Mouse (Mus musculus) heart, adult 11 months (tissue): ENCODE measurements around the gene Kirrel2.

Source experiments
- DNase-seq: peaks from one replicate; pipeline ENCODE4 v3.0.0; 2022

Kirrel2 gene

DNA sequence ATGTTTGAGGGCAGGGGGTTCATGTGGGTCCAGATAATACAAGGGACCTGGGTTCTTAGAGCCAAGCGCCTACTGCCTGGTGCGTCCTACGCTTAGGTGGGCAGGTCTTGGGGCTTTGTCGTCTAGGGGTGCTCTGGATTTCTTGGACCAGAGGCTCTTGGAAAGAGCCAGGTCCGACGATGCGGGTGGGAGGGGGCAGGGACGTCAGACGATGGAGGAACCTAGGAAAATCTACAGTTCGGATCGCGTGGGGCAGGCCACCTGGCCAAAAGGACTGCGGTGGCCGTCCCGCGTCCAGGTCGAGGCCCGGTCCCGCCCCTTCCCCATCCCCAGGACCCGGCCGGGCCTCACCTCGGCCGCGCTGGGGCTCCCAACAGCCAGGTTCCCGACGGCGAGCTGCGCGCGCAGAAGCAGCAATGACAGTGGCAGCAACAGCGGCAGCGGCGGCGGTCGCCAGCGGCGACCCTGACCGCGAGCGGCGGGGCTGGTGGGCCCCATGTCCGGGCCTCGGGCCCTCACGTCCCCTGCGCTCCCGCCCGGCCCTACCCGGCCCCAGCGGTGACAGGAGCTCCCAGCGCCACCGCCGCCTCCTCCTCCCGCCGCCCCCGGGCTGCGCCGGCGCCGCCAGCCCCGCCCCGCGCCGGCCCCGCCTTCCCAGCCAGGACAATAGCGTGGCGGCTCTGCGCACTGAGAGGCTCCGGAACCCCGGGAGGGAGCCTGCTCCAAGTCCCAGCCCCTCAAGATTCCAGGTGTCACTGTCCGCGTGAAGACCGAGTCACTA lies 12.3 kb downstream of the Kirrel2 start, which contains the start of gene Aplp1:
Aplp1 (minus strand) TSS at position 565 of the 781 bp plus-strand sequence.
- DNase-seq = peak; percentile 96

DNA sequence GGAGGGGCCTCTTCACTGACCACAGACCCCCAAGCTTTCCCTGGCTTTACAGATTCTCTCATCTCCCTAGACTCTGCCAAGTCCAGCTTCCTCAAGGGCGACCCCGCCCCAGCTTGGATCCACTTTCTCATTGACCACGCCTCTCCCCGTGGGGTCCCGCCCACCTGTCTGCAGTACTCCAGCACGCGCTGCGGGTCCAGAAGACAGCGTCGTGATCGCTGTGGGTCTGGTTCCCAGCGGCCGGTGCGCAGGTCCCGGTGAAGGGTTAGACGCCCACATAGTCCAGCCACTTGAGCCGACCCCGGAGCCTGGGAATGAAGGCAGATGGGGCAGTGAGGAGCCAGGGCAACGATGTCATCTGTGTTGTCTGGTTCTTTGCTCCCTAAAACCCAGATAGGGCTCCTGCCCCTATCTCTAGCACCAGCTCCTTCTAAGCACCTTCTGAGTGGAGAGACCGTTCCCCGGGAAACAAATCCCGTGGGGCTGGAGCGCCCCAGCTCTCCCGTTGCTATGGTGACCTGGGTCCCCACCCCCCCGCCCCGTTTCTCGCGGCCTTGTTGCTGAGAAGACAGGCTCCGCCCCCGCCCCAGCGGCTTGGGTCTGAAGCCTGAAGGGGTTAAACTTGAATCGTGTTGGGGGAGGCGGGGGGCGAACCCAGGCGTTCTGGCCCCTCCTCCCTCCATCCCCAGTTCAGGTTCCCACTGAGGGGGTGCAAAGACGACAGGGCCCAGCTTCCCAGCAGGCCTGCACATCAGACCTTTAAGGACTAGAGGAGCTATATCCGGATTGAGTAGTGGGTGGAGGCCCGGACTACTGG lies 13.1 kb downstream of the Kirrel2 start:
- peak; percentile 88 for DNase-seq

DNA sequence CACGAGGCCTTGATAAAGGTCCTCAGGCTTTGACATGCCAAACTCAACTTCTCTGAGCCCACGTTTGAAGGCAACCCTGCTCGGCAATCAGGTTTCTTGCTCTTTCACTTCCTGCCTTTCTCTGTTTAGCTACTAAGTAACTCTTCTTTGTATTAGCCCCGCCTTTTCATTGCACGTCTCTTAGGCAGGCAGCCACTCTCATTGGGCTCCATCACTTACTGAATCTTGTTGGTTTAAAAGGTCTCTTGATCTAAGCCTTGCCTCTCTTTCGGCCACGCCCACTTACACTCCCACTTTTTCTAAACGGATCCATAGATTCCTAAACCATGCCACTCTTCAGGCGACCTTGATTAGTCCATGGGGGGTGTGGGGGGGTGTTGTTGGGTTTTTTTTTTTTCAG lies 13.8 kb downstream of the Kirrel2 start:
- DNase-seq = no peak

DNA sequence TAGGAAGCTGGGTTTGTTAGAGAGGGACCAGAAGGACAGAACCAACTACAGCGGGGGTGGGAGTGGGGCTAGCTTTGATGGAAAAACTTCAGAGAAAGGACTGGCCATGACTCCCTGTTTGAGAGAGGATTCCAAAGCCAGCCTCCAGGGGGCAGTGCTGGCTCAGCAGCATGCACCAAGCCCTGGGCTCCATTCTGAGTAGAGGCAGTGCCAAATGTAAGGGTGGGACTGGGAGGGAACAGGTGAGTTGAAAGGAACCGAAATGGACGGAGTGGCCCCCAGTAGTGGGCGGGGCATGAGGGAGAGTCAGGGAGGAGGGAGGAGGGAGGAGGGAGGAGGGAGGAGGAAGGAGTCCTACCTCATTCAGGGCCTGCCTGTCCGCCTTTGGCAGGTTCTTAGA lies 16.8 kb downstream of the Kirrel2 start:
- DNase-seq = no peak

DNA sequence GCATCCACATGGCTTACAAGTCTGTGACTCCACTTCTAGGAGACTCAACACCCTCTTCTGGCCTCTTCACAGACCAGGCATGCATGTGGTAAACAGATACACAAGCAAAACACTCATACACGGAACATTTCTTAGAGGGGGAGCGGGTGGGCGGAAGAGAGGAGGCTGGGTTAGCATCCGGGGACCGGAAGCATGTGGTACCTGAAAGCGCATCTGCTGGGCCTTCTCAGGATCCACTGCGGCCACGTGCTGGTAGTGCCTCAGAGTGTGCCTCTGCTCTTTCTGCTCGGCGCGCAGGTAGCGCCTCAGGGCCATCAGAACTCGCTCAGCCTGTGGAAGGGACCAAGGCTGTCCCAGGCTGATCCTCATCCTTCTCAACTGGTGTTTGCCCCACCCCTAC lies 17.8 kb downstream of the Kirrel2 start:
- DNase-seq = no peak

DNA sequence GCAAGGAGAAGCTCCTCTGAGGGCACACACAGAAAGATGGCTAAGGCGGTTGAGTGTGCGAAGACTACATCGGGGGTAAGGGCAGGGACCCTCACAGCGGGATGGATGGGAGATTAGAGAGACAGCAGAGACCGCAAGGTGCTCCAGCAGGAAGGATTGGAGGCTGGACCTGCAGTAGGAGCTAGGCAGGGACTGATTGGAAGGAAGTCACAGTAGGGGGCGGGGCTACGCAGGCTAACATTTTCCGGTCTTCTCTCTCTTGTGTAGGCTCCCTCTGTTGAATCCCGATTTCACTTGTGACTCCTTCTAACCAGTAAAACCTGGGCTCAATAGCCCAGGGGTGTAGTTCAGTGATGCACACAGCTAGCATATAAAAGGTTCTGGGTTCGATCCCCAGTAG lies 20.6 kb downstream of the Kirrel2 start:
- DNase-seq = no peak

DNA sequence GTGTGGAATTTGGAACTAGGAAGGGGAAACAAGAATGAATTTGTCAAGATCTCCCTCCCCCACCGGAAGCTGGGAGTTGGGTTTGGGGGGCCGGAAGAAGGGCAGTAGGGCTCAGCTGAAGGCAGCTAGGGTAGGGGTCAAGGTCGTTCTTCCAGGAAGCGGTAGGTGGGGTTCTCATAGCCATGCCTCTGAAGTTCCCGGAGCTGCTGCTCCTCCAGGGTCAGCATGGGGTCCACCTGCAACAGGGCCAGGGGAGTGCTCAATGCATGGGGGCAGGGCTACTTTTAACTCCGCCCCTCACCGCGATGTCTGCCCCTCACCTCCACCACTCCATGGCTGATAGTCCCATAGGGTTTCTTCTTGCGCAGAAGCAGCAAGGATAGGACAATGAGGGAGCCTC lies 22.3 kb downstream of the Kirrel2 start:
- no peak for DNase-seq

DNA sequence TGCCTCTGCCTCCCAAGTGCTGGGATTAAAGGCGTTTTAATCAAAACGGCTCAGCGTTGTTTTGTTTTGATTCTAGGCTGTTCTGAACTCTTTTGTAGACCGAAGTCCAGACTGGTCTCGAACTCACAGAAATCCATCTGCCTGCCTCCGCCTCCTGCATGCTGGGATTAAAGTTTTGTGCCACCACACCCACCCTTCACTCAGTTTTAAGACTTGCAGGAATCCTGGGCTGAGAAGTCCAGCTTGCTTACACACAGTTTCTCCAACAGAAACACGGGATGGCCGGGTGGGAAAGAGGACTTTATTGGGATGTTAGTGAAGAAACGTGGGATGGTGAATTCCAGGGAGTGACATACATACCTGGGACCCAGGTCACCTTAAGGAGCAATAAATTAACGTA lies 22.8 kb downstream of the Kirrel2 start:
- no peak for DNase-seq

DNA sequence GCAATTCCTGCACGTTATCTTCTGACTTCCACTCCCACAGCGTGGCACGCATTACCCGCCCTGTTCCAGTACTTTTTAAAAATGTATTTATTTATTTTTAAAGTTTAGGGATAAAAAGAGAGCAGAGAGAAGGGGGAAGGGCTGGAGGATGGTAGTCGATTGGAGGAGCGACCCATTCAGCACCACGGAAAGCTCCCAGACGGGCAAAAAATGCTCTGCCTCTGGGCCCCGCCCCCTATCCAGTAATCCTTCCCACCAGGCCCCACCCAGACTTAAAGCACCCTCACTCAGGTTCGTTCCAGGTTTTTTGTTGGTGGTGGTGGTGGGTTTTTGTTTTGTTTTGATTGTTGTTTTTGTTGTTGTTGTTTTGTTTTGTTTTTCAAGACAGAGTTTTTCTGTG lies 23.3 kb downstream of the Kirrel2 start:
- no peak for DNase-seq

DNA sequence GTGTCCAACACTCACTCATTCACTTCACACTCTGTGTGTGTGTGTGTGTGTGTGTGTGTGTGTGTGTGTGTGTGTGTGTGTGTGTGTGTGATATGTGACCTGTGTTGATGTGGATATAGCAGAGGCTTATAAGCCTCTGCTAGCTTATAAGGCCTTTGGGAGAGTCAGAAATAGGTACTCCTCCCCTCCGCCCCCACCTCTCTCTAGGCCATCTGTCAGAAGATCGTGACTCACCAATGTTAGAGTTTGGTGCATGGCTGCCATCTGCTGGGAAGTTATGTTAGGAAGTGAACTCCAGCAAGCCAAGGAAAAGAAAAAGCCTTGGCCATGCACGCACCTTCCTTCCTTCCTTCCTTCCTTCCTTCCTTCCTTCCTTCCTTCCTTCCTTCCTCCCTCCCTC lies 25.7 kb downstream of the Kirrel2 start:
- no peak for DNase-seq

DNA sequence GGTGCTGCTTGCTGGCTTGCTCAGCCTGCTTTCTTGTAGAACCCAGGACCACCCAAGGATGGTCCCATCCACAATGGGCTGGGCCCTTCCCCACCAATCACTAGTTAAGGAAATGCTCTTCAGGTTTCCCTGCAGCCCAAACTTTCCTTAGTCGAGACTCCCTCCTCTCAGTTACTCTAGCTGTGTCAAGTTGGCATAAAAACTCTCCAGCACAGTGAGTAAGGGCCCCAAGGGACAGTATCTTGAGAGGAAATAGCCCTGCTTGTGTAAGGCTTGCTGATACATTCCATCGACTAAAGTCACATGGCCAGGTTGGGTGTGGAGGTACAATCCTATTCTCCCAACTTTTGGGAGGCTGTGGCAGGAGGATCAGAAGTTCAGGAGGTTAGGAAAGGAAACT lies 27.3 kb downstream of the Kirrel2 start:
- DNase-seq = no peak

DNA sequence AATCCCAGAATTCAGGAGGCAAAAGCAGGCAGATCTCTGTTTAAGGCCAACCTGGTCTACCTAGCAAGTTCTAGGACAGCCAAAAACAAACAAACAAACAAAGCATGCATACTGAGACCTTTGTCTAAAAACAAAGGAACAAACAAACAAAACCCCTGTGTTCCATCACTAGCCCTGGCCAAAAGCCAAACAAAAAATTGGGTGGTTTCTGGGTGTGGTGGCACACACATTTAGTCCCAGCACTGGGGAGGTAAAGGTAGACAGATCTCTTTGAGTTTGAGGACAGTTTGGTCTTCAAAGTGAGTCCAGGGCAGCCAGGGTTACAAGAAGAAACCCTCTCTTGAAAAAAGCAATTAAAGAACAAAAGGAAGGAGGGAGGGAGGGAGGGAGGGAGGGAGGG lies 28.2 kb downstream of the Kirrel2 start:
- no peak for DNase-seq

DNA sequence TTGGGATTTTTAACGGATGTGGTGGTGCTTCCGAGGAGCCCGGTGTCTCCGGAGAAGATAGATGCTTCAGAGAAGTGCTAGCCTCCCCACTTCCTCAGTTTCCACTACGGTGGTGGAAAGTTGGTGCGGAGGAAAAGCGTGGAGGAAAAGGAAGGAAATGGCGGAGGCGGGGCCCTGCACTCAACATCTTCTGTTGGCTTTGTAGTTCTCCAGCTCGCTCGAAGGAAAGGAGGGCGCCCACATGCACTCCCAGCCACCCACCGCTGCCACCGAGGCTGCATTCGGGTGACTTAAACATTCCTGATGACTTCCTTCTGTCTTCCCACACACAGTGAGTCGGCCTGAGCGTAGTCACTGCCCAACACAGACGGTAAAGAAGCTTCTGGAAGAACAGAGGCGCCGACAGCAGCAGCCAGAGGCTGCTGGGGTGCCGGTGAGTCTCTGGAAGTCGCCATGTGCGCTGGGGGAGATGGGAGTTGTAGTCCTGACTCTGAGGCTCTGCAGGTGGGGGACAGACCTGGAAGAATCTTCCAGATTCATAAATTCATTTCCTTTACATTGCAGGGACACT lies 34.3 kb downstream of the Kirrel2 start:
- DNase-seq = peak; percentile 98

DNA sequence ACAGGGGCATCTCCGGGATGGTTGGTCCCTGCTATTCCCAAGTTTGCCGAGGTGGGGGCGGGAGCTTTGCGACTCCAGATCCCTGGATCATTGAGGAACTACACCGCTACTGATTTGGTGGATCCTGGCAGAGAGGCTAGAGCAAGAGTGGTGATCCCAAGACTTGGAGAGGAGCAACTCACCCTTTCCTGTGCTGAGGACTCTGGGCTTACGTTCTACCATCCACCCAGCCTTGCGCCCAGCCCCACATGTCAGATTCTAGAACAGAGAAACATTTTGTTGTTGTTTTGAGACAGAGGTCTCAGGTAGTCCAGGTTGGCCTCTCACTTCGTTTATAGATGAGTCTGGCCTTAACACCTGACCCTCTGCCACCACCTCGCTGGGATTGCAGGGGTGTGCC lies 34.9 kb downstream of the Kirrel2 start:
- no peak for DNase-seq

DNA sequence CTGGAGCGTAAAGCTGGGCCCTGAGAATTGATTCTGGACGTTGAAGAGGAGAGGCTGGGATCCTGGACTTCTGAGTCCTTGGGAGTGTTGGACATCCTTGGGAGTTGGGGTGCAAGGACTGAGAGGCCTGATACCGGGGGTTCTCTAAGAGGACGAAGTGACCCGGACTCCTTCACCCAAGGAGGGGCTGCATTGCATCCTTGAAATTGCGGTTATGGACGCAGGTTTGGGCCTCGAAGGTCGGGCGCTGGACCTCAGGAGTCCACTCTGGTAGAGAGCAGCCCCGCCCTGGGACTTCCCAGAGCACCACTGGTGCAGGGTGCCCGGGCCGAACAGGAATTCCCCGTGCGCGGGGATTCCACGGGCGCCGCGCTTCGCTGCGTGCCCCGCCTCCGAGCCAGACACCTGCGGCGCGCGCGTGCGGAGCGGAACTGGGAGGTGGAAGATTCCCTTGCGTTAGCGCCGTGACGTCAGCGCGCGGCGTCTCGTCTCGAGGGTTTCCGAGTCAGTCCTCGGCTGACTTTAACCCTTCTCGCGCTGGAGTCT lies 35.5 kb downstream of the Kirrel2 start:
- peak; percentile 99 for DNase-seq

DNA sequence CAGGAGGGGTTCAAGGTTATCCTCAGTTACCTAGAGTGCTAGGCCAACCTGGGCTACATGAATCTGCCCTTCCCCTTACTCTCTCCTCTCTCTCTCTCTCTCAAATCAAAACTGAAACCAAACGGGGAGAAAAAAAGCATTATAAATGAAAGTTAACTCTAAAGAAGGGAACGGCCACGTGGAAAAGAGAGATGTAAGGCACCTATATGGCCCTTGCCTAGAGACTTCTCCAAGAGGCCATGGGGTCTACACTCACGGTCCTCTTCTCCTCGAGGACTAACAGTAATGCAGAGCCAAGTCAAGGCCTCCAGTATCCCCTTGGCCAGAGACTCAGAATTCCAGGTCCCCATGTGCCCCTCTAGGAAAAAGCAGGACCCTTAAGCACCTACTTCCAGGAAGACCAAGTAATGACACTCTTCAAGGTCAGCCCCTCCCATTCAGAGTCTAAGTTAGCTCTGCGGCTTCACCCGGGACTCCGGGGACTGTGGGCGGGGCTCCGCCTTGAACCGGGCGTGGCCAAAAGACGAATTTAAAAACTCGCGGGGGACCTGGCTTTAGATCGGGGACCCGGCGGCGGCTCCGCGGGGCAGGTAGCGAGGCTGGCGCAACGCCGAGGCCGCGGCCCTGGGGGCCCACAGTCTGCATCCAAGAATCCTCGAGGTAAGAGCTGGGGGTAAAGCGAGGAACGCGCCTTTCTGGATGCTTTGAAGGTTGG lies 36.2 kb downstream of the Kirrel2 start, which contains the start of gene Nfkbid:
Nfkbid (plus strand) TSS at position 558 of the 715 bp plus-strand sequence.
- DNase-seq = peak; percentile 98

DNA sequence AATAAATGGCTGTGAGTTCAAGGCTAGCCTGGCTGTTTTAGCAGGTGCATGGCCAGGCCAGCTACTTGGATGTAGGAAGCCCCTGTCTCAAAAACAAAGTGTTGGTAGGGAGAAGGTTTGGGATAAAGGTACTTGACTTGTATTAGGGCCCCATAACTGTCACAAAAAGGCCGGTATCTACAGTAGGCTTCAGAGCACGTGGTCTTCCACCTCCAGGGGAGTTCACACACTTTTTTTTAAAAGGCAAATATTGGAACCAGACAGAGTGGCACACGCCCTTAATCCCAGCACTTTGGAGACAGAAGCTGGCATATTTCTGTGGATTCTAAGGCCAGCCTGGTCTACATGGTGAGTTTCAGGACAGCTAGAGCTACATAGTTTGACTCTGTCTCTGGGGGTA lies 36.8 kb downstream of the Kirrel2 start:
- no peak for DNase-seq

DNA sequence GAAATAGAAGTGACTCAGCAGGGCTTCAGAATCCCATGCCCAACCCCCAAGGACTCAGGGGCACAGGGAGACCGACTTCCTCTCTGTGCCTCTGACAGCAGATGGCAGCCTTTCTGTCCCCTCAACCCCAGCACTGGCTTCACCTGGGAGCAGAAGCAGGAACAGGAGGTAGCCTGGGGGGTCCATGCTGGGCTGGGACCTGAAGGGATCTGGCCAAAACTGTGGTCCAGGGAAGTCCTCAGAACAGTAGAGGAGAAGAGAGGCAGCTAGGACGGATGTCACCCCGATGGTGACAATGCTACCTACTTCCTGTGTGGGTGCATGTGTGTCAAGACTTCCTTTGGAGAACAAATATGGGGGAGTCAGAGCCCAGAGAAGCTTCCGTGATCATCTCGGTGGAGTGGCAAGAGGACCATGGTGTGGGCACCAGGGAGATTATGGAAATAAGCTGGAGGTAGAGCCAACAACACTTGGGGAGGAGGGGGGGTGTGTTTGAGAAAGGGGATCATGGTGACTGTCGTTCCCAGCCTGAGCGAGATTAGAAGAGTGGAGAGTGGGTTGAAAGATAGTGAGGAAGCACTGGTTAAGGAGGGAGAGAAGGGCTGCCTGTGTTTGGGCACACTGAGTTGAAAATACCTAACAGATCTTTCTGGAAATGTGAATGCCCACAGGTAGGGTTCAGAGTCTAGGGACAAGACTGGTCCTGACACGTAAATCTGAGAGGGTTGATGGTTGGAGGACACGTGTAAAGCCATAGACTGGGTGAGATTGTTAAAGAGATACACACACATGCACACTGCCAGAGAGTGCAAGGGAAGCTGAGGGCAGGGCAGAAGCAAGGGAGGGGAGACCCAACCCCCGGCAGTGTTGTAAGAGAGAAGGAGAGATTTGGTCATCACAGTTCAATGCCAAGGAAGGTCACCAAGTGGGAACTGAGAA lies 37.7 kb downstream of the Kirrel2 start, which contains the start of gene Hcst:
Hcst (minus strand) TSS at position 294 of the 939 bp plus-strand sequence.
- peak; percentile 96 for DNase-seq

DNA sequence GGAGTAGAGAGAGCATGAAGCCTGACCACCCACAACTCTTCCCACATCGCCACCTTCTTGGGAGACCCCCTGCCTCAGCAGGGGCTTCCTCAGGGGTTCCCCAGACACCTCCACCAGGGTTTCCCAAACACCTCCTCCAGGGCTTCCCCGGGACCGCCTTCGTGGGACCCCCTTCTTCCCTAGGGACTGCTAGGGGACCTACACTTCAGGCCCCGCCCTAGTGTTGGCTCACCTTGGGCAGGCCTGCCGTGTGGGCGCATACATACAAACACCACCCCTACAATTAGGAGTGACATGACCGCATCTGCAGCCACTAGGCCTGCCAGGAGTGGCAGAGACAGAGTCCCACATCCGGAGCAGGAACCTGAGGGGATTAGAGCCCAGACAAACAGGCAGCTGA lies 39.6 kb downstream of the Kirrel2 start:
- no peak for DNase-seq

DNA sequence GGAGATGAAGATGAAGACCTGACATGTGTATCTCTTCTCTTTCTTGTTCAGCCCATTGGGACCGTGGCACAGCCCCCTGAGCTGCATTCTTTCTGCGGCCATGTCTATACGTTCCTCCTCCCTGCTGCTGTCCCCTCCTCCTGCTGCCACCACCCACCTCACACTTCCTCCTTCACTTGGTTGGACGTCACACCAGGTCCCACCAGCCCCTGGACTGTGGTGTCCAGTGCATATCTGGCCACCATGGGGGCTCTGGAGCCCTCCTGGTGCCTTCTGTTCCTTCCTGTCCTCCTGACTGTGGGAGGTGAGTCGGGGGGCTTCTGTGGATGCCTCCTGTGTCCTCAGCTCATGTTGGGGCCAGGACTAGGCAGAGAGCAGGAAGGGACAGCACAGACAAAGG lies 43.9 kb downstream of the Kirrel2 start, which contains the start of gene Tyrobp:
Tyrobp (plus strand) TSS at position 165 of the 400 bp plus-strand sequence.
- peak; percentile 98 for DNase-seq

DNA sequence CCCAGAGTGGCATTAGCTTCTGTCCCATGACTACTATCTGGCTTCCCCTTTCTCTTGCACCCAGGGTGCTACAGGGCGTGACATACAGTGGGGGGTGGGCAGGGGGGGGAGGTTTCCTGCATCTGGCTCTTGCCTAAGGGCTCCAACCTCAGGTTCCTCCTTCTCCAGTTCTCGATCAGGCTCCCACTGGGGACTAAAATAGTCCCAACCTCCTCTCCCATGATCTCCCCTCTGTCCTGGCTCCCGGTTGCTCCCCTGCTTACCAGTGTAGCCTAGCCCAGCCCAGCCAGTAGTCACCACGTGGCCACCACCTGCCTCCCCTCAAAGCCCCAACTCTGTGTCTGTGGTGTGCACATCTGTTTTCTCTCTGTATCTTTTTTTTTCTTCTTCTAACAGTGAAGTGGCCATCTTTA lies 44.7 kb downstream of the Kirrel2 start:
- peak; percentile 97 for DNase-seq
